23 mouse cellular contexts compared by ENCODE assay signal in genomic region chr11:80846115-80846514, GRCm38 (mm10). TPM values are rescaled to one million over a fixed set of nuclear protein-coding genes. Genes with fewer than 3 reads are reported as not detected.
DNase-seq lines count a peak whose midpoint lies in the region; ATAC-seq and TF ChIP-seq lines count a peak whose summit lies in the region.
"Had no signal": no experiment of that assay in that cellular context is flagged by ENCODE, and none has a peak within 500 bp of the region (broad histone marks: within the 10 kb centered on the region; RNA-seq: fewer than 3 reads in every experiment).

No protein-coding gene starts in this region.

- H3K27ac ChIP-seq in kidney, embryonic 16.5 days (ENCODE audit: low read length): no peak overlapping the region
- H3K27ac ChIP-seq in lung, postnatal 0 days (ENCODE audit: low read length): no peak overlapping the region
- 0 out of 2 replicates have a peak overlapping the region, but pooled peaks have one; percentile 2 for H3K27ac ChIP-seq in limb, embryonic 10.5 days
- no peak overlapping the region for H3K27ac ChIP-seq in hindbrain, embryonic 13.5 days
- H3K27ac ChIP-seq: embryonic facial prominence, embryonic 15.5 days; forebrain, embryonic 10.5 days; gastrocnemius, adult 2 months; heart, embryonic 13.5 days had no signal

- TF ChIP-seq CTCF in lung, postnatal 0 days (IDR thresholded peaks at IDR 0.05): no peak

- H3K4me1 ChIP-seq in kidney, embryonic 16.5 days (ENCODE audit: insufficient read depth, low read length): 0 out of 2 replicates have a peak, but pooled peaks cover 3% of the 10 kb centered on the region
- H3K4me1 ChIP-seq in lung, postnatal 0 days (ENCODE audit: insufficient read depth, low read depth, low read length): no peaks in the 10 kb centered on the region
- H3K4me1 ChIP-seq in limb, embryonic 10.5 days: peaks cover 14% of the 10 kb centered on the region
- H3K4me1 ChIP-seq in hindbrain, embryonic 13.5 days (replicated peaks): no peaks in the 10 kb centered on the region
- H3K4me1 ChIP-seq: embryonic facial prominence, embryonic 15.5 days; heart, embryonic 13.5 days had no signal

- H3K9ac ChIP-seq in kidney, embryonic 16.5 days (replicated peaks; ENCODE audit: low read length): no peak overlapping the region
- H3K9ac ChIP-seq in lung, postnatal 0 days (replicated peaks; ENCODE audit: low read depth): no peak overlapping the region
- no peak overlapping the region for H3K9ac ChIP-seq in hindbrain, embryonic 13.5 days
- H3K9ac ChIP-seq: embryonic facial prominence, embryonic 15.5 days; heart, embryonic 13.5 days had no signal

- H3K36me3 ChIP-seq in kidney, embryonic 16.5 days (ENCODE audit: insufficient read depth, low read length): no peaks in the 10 kb centered on the region
- no peaks in the 10 kb centered on the region for H3K36me3 ChIP-seq in lung, postnatal 0 days (ENCODE audit: insufficient read depth, low read length)
- H3K36me3 ChIP-seq in limb, embryonic 10.5 days: no peaks in the 10 kb centered on the region
- no peaks in the 10 kb centered on the region for H3K36me3 ChIP-seq in hindbrain, embryonic 13.5 days
- H3K36me3 ChIP-seq: embryonic facial prominence, embryonic 15.5 days; forebrain, embryonic 10.5 days; heart, embryonic 13.5 days had no signal

- H3K9me3 ChIP-seq in kidney, embryonic 16.5 days (ENCODE audit: low read length): no peaks in the 10 kb centered on the region
- H3K9me3 ChIP-seq in lung, postnatal 0 days (ENCODE audit: low read length): no peaks in the 10 kb centered on the region
- no peaks in the 10 kb centered on the region for H3K9me3 ChIP-seq in limb, embryonic 10.5 days (replicated peaks)
- H3K9me3 ChIP-seq in hindbrain, embryonic 13.5 days: no peaks in the 10 kb centered on the region
- H3K9me3 ChIP-seq: embryonic facial prominence, embryonic 15.5 days; forebrain, embryonic 10.5 days; heart, embryonic 13.5 days had no signal

- ATAC-seq in kidney, embryonic 16.5 days (ENCODE audit: low FRiP score, low TSS enrichment): no peak
- ATAC-seq in lung, postnatal 0 days: no peak
- ATAC-seq in hindbrain, embryonic 13.5 days (ENCODE audit: low FRiP score): no peak
- ATAC-seq: activated CD4-positive, CD25-positive, alpha-beta regulatory T cell, adult 4 months; forebrain, embryonic 14.5 days; Patski had no signal

- no peak overlapping the region for H3K4me3 ChIP-seq in kidney, embryonic 16.5 days (ENCODE audit: low read length)
- H3K4me3 ChIP-seq in lung, postnatal 0 days (ENCODE audit: low read depth, low read length): no peak overlapping the region
- H3K4me3 ChIP-seq in limb, embryonic 10.5 days: no peak overlapping the region
- H3K4me3 ChIP-seq in hindbrain, embryonic 13.5 days: no peak overlapping the region
- H3K4me3 ChIP-seq: embryonic facial prominence, embryonic 15.5 days; erythroblast, embryonic 14.5 days; forebrain, embryonic 10.5 days; gastrocnemius, adult 2 months; heart, embryonic 13.5 days had no signal

- H3K4me2 ChIP-seq in kidney, embryonic 16.5 days (replicated peaks; ENCODE audit: low read depth, low read length): no peak overlapping the region
- H3K4me2 ChIP-seq in lung, postnatal 0 days (replicated peaks; ENCODE audit: low read depth, low read length): no peak overlapping the region
- no peak overlapping the region for H3K4me2 ChIP-seq in hindbrain, embryonic 13.5 days
- H3K4me2 ChIP-seq: embryonic facial prominence, embryonic 15.5 days; heart, embryonic 13.5 days had no signal

- WGBS in kidney, embryonic 16.5 days: 10% methylated on average over 3 of the region's 3 CpGs
- 14% methylated on average over 3 of the region's 3 CpGs for WGBS in lung, postnatal 0 days
- 53% methylated on average over 3 of the region's 3 CpGs for WGBS in limb, embryonic 10.5 days
- 58% methylated on average over 3 of the region's 3 CpGs for WGBS in hindbrain, embryonic 13.5 days

- H3K27me3 ChIP-seq in kidney, embryonic 16.5 days (ENCODE audit: insufficient read depth, low read length): no peaks in the 10 kb centered on the region
- H3K27me3 ChIP-seq in lung, postnatal 0 days (replicated peaks; ENCODE audit: insufficient read depth, low read length): no peaks in the 10 kb centered on the region
- H3K27me3 ChIP-seq in limb, embryonic 10.5 days (ENCODE audit: low read depth, poor library complexity, severe bottlenecking): no peaks in the 10 kb centered on the region
- no peaks in the 10 kb centered on the region for H3K27me3 ChIP-seq in hindbrain, embryonic 13.5 days
- H3K27me3 ChIP-seq: embryonic facial prominence, embryonic 15.5 days had no signal

- no peak for TF ChIP-seq EP300 in lung, postnatal 0 days (IDR thresholded peaks at IDR 0.05)

- DNase-seq in kidney, adult 9 months: peak; percentile 10
- DNase-seq in lung, postnatal 10 days: peak; percentile 9
- DNase-seq in lung, postnatal 0 days (ENCODE audit: low spot score): no peak
- peak; percentile 3 for DNase-seq in adipocyte (ENCODE audit: low spot score)
- DNase-seq in limb, embryonic 10.5 days (ENCODE audit: low spot score): no peak
- DNase-seq: adrenal gland, adult 2 months; adrenal gland, postnatal 25 days; cerebellum, adult 9-11 months; cerebellum, postnatal 36 days; gastrocnemius, adult 2 months; gastrocnemius, postnatal 25 days; heart, adult 11 months; heart, postnatal 36 days had no signal

RNA-seq across cellular contexts. Expression of gene Spaca3, which starts 12.1 kb away (rescaled TPM):
- polyA plus RNA-seq in kidney, embryonic 16.5 days (2015; fragmentation: Nextera tagmentation; extraction: Ambion mirVana): not detected in 2 replicates
- not detected in 2 replicates for polyA plus RNA-seq in lung, postnatal 0 days (2015; fragmentation: Nextera tagmentation; extraction: Ambion mirVana)
- polyA plus RNA-seq in limb, embryonic 10.5 days (2016; fragmentation: Nextera tagmentation; extraction: Ambion mirVana): not detected in 2 replicates
- not detected in 2 replicates for polyA plus RNA-seq in hindbrain, embryonic 13.5 days (2015; fragmentation: Nextera tagmentation; extraction: Ambion mirVana)
- polyA plus RNA-seq: activated CD4-positive, CD25-positive, alpha-beta regulatory T cell, adult 4 months; adrenal gland, adult 2 months; embryonic facial prominence, embryonic 15.5 days; erythroblast, embryonic 14.5 days; forebrain, embryonic 10.5 days; forebrain, embryonic 14.5 days; heart, embryonic 13.5 days; hindbrain, embryonic 11.5 days; Patski had no signal

RNA-seq across cellular contexts. Expression of gene Tmem98, which starts 36.1 kb away (rescaled TPM):
- polyA plus RNA-seq in kidney, embryonic 16.5 days (2015; fragmentation: Nextera tagmentation; extraction: Ambion mirVana): 113 and 119 TPM in 2 replicates
- 72.1 and 82.0 TPM in 2 replicates for polyA plus RNA-seq in lung, postnatal 0 days (2015; fragmentation: Nextera tagmentation; extraction: Ambion mirVana)
- polyA plus RNA-seq in limb, embryonic 10.5 days (2016; fragmentation: Nextera tagmentation; extraction: Ambion mirVana): 138 and 145 TPM in 2 replicates
- 32.7 and 33.5 TPM in 2 replicates for polyA plus RNA-seq in hindbrain, embryonic 13.5 days (2015; fragmentation: Nextera tagmentation; extraction: Ambion mirVana)
- polyA plus RNA-seq: activated CD4-positive, CD25-positive, alpha-beta regulatory T cell, adult 4 months; erythroblast, embryonic 14.5 days had no signal

Comparison
In these comparisons a context has a peak if more than half of its experiments do, and no peak if none do; other contexts are left out.
1. DNase-seq: peak in kidney, adult 9 months (single experiment), lung, postnatal 10 days (single experiment) and adipocyte (single experiment); none in lung, postnatal 0 days (single experiment) and limb, embryonic 10.5 days (single experiment).